Comparison of ENCODE assay signal across 8 mouse cellular contexts in genomic region chr4:129336291-129336690, GRCm38 (mm10). TPM values are rescaled to one million over a fixed set of nuclear protein-coding genes. Genes with fewer than 3 reads are reported as not detected.
DNase-seq lines count a peak whose midpoint lies in the region; ATAC-seq and TF ChIP-seq lines count a peak whose summit lies in the region.

No protein-coding gene starts in this region.

- peak overlapping the region; percentile 86 for H3K4me2 ChIP-seq in neural tube, embryonic 12.5 days (replicated peaks)

- TF ChIP-seq POLR2A in lung, adult 2 months (IDR thresholded peaks at IDR 0.05; ENCODE audit: borderline replicate concordance, extremely low read depth, low read depth, low read length) = no peak
- no peak for TF ChIP-seq POLR2A in cortical plate, adult 2 months (IDR thresholded peaks at IDR 0.05; ENCODE audit: extremely low read depth, insufficient read depth, low read length)

- ATAC-seq in neural tube, embryonic 12.5 days (ENCODE audit: low FRiP score, low read depth) = no peak

- H3K27me3 ChIP-seq in neural tube, embryonic 12.5 days (replicated peaks) = no peaks in the 10 kb centered on the region

- DNase-seq in lung, adult 2 months = no peak
- DNase-seq in lung, adult 18-20 months = no peak
- DNase-seq in induced T-regulatory cell, adult 2 months (ENCODE audit: low read depth) = peak; percentile 69
- DNase-seq in layer of hippocampus, adult 9-11 months = no peak
- DNase-seq in embryo, embryonic 9.5 days (ENCODE audit: extremely low spot score) = no peak
- no peak for DNase-seq in layer of hippocampus, adult 8-10 months (ENCODE audit: low spot score in 2 of 2)

- H3K4me3 ChIP-seq in lung, adult 2 months (replicated peaks; ENCODE audit: extremely low read depth, low read depth, low read length) = peak overlapping the region; percentile 80
- H3K4me3 ChIP-seq in cortical plate, adult 2 months (ENCODE audit: insufficient read depth, low read length) = peak overlapping the region; percentile 71
- H3K4me3 ChIP-seq in neural tube, embryonic 12.5 days = peak overlapping the region; percentile 96

- no peak for TF ChIP-seq CTCF in lung, adult 2 months (IDR thresholded peaks at IDR 0.05; ENCODE audit: insufficient read depth, low read length)
- TF ChIP-seq CTCF in cortical plate, adult 2 months (IDR thresholded peaks at IDR 0.05; ENCODE audit: extremely low read depth, insufficient read depth, low read length) = no peak

- no peak overlapping the region for H3K27ac ChIP-seq in cortical plate, adult 2 months (ENCODE audit: insufficient read depth, low read length)
- H3K27ac ChIP-seq in neural tube, embryonic 12.5 days = peak overlapping the region; percentile 95

- H3K9ac ChIP-seq in neural tube, embryonic 12.5 days = peak overlapping the region; percentile 65; the same call in 1 of the 2 replicates

- peaks cover 5% of the 10 kb centered on the region; the same call in 1 of the 2 replicates for H3K4me1 ChIP-seq in lung, adult 2 months (ENCODE audit: control insufficient read depth, insufficient read depth, low read length)
- H3K4me1 ChIP-seq in cortical plate, adult 2 months (ENCODE audit: control insufficient read depth, insufficient read depth, low read length) = peaks cover 2% of the 10 kb centered on the region
- peaks cover 33% of the 10 kb centered on the region for H3K4me1 ChIP-seq in neural tube, embryonic 12.5 days

- H3K9me3 ChIP-seq in neural tube, embryonic 12.5 days = no peaks in the 10 kb centered on the region

- peaks cover 16% of the 10 kb centered on the region for H3K36me3 ChIP-seq in neural tube, embryonic 12.5 days

- WGBS in lung, adult 2 months = 37% methylated on average over 14 of the region's 14 CpGs
- 54% methylated on average over 14 of the region's 14 CpGs for WGBS in neural tube, embryonic 12.5 days

RNA-seq across cellular contexts. Expression of gene Zbtb8os, which starts 0.8 kb away (rescaled TPM):
- 5.8 and 11.3 TPM in 2 replicates for polyA plus RNA-seq in lung, adult 2 months (2012; rRNA removed)
- polyA plus RNA-seq in cortical plate, adult 2 months (2012; rRNA removed) = 29.6 and 31.5 TPM in 2 replicates
- 34.2 and 38.0 TPM in 2 replicates for polyA plus RNA-seq in neural tube, embryonic 12.5 days (2016; fragmentation: Nextera tagmentation; extraction: Ambion mirVana)
- total RNA-seq in layer of hippocampus, adult 8-10 months (2022) = 10 to 100 TPM; 30.7 to 32.4 (median 31.6) TPM

RNA-seq across cellular contexts. Expression of gene Rbbp4, which starts 1.1 kb away (rescaled TPM):
- polyA plus RNA-seq in lung, adult 2 months (2012; rRNA removed) = 16.7 and 23.5 TPM in 2 replicates
- 64.5 and 65.4 TPM in 2 replicates for polyA plus RNA-seq in cortical plate, adult 2 months (2012; rRNA removed)
- 451 and 469 TPM in 2 replicates for polyA plus RNA-seq in neural tube, embryonic 12.5 days (2016; fragmentation: Nextera tagmentation; extraction: Ambion mirVana)
- 100 to 1,000 TPM; 114 to 129 (median 116) TPM for total RNA-seq in layer of hippocampus, adult 8-10 months (2022)

RNA-seq across cellular contexts. Expression of gene Zbtb8a, which starts 41.6 kb away (rescaled TPM):
- 8.8 and 13.9 TPM in 2 replicates for polyA plus RNA-seq in lung, adult 2 months (2012; rRNA removed)
- 8.8 and 8.9 TPM in 2 replicates for polyA plus RNA-seq in cortical plate, adult 2 months (2012; rRNA removed)
- 12.5 and 15.4 TPM in 2 replicates for polyA plus RNA-seq in neural tube, embryonic 12.5 days (2016; fragmentation: Nextera tagmentation; extraction: Ambion mirVana)
- total RNA-seq in layer of hippocampus, adult 8-10 months (2022) = 1 to 10 TPM; 2.5 to 4.5 (median 2.9) TPM

RNA-seq across cellular contexts. Expression of gene Sync, which starts 48.9 kb away (rescaled TPM):
- polyA plus RNA-seq in lung, adult 2 months (2012; rRNA removed) = 2.8 TPM in 2 replicates
- polyA plus RNA-seq in cortical plate, adult 2 months (2012; rRNA removed) = 0.98 and 1.1 TPM in 2 replicates
- 1.7 and 1.9 TPM in 2 replicates for polyA plus RNA-seq in neural tube, embryonic 12.5 days (2016; fragmentation: Nextera tagmentation; extraction: Ambion mirVana)
- 1 to 10 TPM in 3 of 4 experiments, under 1 TPM in 1; 0.63 to 2.2 (median 1.1) TPM for total RNA-seq in layer of hippocampus, adult 8-10 months (2022)
